In the genomic region with DNA sequence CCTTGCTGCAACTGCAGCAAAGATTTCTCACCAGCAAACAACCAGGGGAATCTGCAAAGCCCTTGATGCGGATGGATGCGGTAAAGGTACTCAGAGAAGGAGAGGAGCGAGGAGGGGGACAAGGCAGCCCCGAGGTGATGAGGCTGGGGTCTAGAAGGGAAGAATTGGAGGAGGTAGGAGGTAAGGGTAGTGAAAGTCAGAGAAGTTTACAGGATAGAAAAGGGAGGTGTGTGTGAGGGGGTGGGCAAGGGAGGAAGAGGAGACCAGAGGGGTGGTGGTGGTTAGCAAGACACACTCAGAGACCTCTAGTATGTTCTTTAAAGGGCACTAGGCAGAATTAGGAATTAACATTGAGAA, we compare ENCODE assay signal across 10 mouse cellular contexts. TPM values are rescaled to one million over a fixed set of nuclear protein-coding genes. Genes with fewer than 3 reads are reported as not detected.
A peak's percentile ranks its signal among the peaks of the same experiment; 100 is the strongest.
DNase-seq lines count a peak whose midpoint lies in the region; ATAC-seq and TF ChIP-seq lines count a peak whose summit lies in the region.
"Had no signal": no experiment of that assay in that cellular context is flagged by ENCODE, and none has a peak within 500 bp of the region (broad histone marks: within the 10 kb centered on the region; RNA-seq: fewer than 3 reads in every experiment).

No protein-coding gene starts in this region.

- peak overlapping the region; percentile 75 for H3K4me3 ChIP-seq in heart, embryonic 10.5 days
- H3K4me3 ChIP-seq in testis, adult 2 months (ENCODE audit: control insufficient read depth, low read depth, low read length): peak overlapping the region; percentile 36
- peak overlapping the region; percentile 32; the same call in 1 of the 2 replicates for H3K4me3 ChIP-seq in liver, embryonic 13.5 days (replicated peaks)

- H3K4me2 ChIP-seq in liver, embryonic 13.5 days: peak overlapping the region; percentile 37

- ATAC-seq in liver, embryonic 13.5 days (ENCODE audit: low read depth): no peak

- no peak overlapping the region for H3K9ac ChIP-seq in liver, embryonic 13.5 days

- 0 out of 2 replicates have a peak, but pooled peaks cover 8% of the 10 kb centered on the region for H3K4me1 ChIP-seq in heart, embryonic 10.5 days
- H3K4me1 ChIP-seq in testis, adult 2 months (ENCODE audit: control insufficient read depth, insufficient read depth, low read length): peaks cover 8% of the 10 kb centered on the region
- no peaks in the 10 kb centered on the region for H3K4me1 ChIP-seq in liver, embryonic 13.5 days (replicated peaks)

- H3K27me3 ChIP-seq in heart, embryonic 10.5 days (ENCODE audit: insufficient read depth, poor library complexity, severe bottlenecking): peaks cover 12% of the 10 kb centered on the region; the same call in 1 of the 2 replicates
- no peaks in the 10 kb centered on the region for H3K27me3 ChIP-seq in testis, adult 2 months (ENCODE audit: control insufficient read depth, insufficient read depth, low read length)
- H3K27me3 ChIP-seq in liver, embryonic 13.5 days: peaks cover 9% of the 10 kb centered on the region

- DNase-seq in heart, embryonic 10.5 days (ENCODE audit: low spot score): no peak
- no peak for DNase-seq in heart, postnatal 14 days
- DNase-seq in testis, postnatal 14 days (ENCODE audit: low spot score): no peak
- DNase-seq in liver, embryonic 13.5 days: no peak
- no peak for DNase-seq in adrenal gland, postnatal 25 days
- no peak for DNase-seq in thymus, adult 18-20 months
- no peak for DNase-seq in cerebellum, adult 8-10 months

- no peaks in the 10 kb centered on the region for H3K36me3 ChIP-seq in heart, embryonic 10.5 days
- no peaks in the 10 kb centered on the region for H3K36me3 ChIP-seq in testis, adult 2 months (ENCODE audit: control insufficient read depth, insufficient read depth, low read length)
- no peaks in the 10 kb centered on the region for H3K36me3 ChIP-seq in liver, embryonic 13.5 days

- H3K27ac ChIP-seq in heart, embryonic 10.5 days: 0 out of 2 replicates have a peak overlapping the region, but pooled peaks have one; percentile 16
- H3K27ac ChIP-seq in testis, adult 2 months (ENCODE audit: control insufficient read depth, insufficient read depth, low read depth, low read length): no peak overlapping the region
- no peak overlapping the region for H3K27ac ChIP-seq in liver, embryonic 13.5 days

- intact Hi-C loops in heart, postnatal 14 days (cut with DNase I): no loop called here

- TF ChIP-seq POLR2A in testis, adult 2 months (IDR thresholded peaks at IDR 0.05; ENCODE audit: control insufficient read depth, low read depth, low read length): no peak

- no peaks in the 10 kb centered on the region for H3K9me3 ChIP-seq in heart, embryonic 10.5 days
- no peaks in the 10 kb centered on the region for H3K9me3 ChIP-seq in liver, embryonic 13.5 days (replicated peaks)

- no peak for TF ChIP-seq CTCF in testis, adult 2 months (IDR thresholded peaks at IDR 0.05; ENCODE audit: control insufficient read depth, insufficient read depth, insufficient replicate concordance, low read depth, low read length)

- WGBS in heart, embryonic 10.5 days: under 1% methylated on average over 4 of the region's 4 CpGs
- 1% methylated on average over 4 of the region's 4 CpGs for WGBS in liver, embryonic 13.5 days (ENCODE audit: insufficient replicate concordance)

RNA-seq across cellular contexts. Expression of a gene that starts 0.2 kb away (rescaled TPM):
- polyA plus RNA-seq in heart, embryonic 10.5 days (2016; fragmentation: Nextera tagmentation; extraction: Ambion mirVana): 0.18 and 0.54 TPM in 2 replicates
- not detected for total RNA-seq in heart, postnatal 14 days (2021)
- polyA plus RNA-seq in testis, adult 2 months (2012; rRNA removed): 0.85 and 1.1 TPM in 2 replicates
- 0.06 and 0.09 TPM in 2 replicates for polyA plus RNA-seq in liver, embryonic 13.5 days (2015; fragmentation: Nextera tagmentation; extraction: Ambion mirVana)
- 2.0 and 2.3 TPM in 2 replicates for total RNA-seq in adrenal gland, postnatal 25 days (2021)
- total RNA-seq: neutrophil, adult 5-6 weeks had no signal
- polyA plus RNA-seq: C2C12 had no signal
